ENCODE assay signal across 8 mouse cellular contexts in genomic region chr4:136463436-136463835, GRCm38 (mm10). TPM values are rescaled to one million over a fixed set of nuclear protein-coding genes. Genes with fewer than 3 reads are reported as not detected.
DNase-seq lines count a peak whose midpoint lies in the region; ATAC-seq and TF ChIP-seq lines count a peak whose summit lies in the region.

No protein-coding gene starts in this region.

- H3K27ac ChIP-seq in forebrain, embryonic 15.5 days (replicated peaks): no peak overlapping the region
- no peak overlapping the region for H3K27ac ChIP-seq in liver, embryonic 13.5 days

- DNase-seq in liver, embryonic 13.5 days: no peak
- DNase-seq in ovary, postnatal 36 days (ENCODE audit: low spot score): no peak
- no peak for DNase-seq in adrenal gland, adult (ENCODE audit: inconsistent age in 2 of 2, low spot score in 1 of 2)

- no peaks in the 10 kb centered on the region for H3K36me3 ChIP-seq in erythroblast, embryonic 14.5 days (ENCODE audit: control insufficient read depth)
- peaks cover 8% of the 10 kb centered on the region; the same call in 1 of the 2 replicates for H3K36me3 ChIP-seq in E14TG2a.4 (ENCODE audit: insufficient read depth, low read length)
- H3K36me3 ChIP-seq in forebrain, embryonic 15.5 days: no peaks in the 10 kb centered on the region
- no peaks in the 10 kb centered on the region for H3K36me3 ChIP-seq in liver, embryonic 13.5 days

- peaks cover 49% of the 10 kb centered on the region for H3K27me3 ChIP-seq in erythroblast, embryonic 14.5 days (ENCODE audit: control insufficient read depth)
- H3K27me3 ChIP-seq in E14TG2a.4 (ENCODE audit: insufficient read depth, low read length): no peaks in the 10 kb centered on the region
- H3K27me3 ChIP-seq in forebrain, embryonic 15.5 days: peaks cover 25% of the 10 kb centered on the region
- H3K27me3 ChIP-seq in liver, embryonic 13.5 days: peaks cover 67% of the 10 kb centered on the region

- H3K4me3 ChIP-seq in erythroblast, embryonic 14.5 days (replicated peaks): peak overlapping the region; percentile 72
- peak overlapping the region; percentile 87 for H3K4me3 ChIP-seq in E14TG2a.4 (replicated peaks; ENCODE audit: low read length)
- peak overlapping the region; percentile 59 for H3K4me3 ChIP-seq in forebrain, embryonic 15.5 days
- H3K4me3 ChIP-seq in liver, embryonic 13.5 days (replicated peaks): peak overlapping the region; percentile 65

- WGBS in forebrain, embryonic 15.5 days: 18% methylated on average over 9 of the region's 9 CpGs
- WGBS in liver, embryonic 13.5 days (ENCODE audit: insufficient replicate concordance): 41% methylated on average over 9 of the region's 9 CpGs

- no peak for ATAC-seq in erythroblast, adult 5-6 weeks (replicated peaks; ENCODE audit: low FRiP score, poor library complexity, severe bottlenecking)
- ATAC-seq in forebrain, embryonic 15.5 days (replicated peaks): no peak
- no peak for ATAC-seq in liver, embryonic 13.5 days (ENCODE audit: low read depth)
- ATAC-seq in monocyte, adult 5-6 weeks (replicated peaks; ENCODE audit: insufficient number of reproducible peaks, low FRiP score, low TSS enrichment, poor library complexity, severe bottlenecking): no peak

- no peak for TF ChIP-seq CTCF in E14TG2a.4 (conservative IDR thresholded peaks at IDR 0.05; ENCODE audit: low read length)

- no peaks in the 10 kb centered on the region for H3K9me3 ChIP-seq in erythroblast, embryonic 14.5 days (ENCODE audit: control insufficient read depth, low read length)
- no peaks in the 10 kb centered on the region for H3K9me3 ChIP-seq in E14TG2a.4 (ENCODE audit: low read length)
- no peaks in the 10 kb centered on the region for H3K9me3 ChIP-seq in forebrain, embryonic 15.5 days
- H3K9me3 ChIP-seq in liver, embryonic 13.5 days (replicated peaks): no peaks in the 10 kb centered on the region

- peaks cover 25% of the 10 kb centered on the region for H3K4me1 ChIP-seq in erythroblast, embryonic 14.5 days (ENCODE audit: control insufficient read depth)
- peaks cover 79% of the 10 kb centered on the region for H3K4me1 ChIP-seq in E14TG2a.4 (replicated peaks; ENCODE audit: low read depth, low read length)
- peaks cover 16% of the 10 kb centered on the region for H3K4me1 ChIP-seq in forebrain, embryonic 15.5 days
- peaks cover 23% of the 10 kb centered on the region for H3K4me1 ChIP-seq in liver, embryonic 13.5 days (replicated peaks)

- peak overlapping the region; percentile 90 for H3K4me2 ChIP-seq in forebrain, embryonic 15.5 days (replicated peaks)
- H3K4me2 ChIP-seq in liver, embryonic 13.5 days: peak overlapping the region; percentile 86

- H3K9ac ChIP-seq in forebrain, embryonic 15.5 days (replicated peaks): peak overlapping the region; percentile 57
- H3K9ac ChIP-seq in liver, embryonic 13.5 days: no peak overlapping the region

RNA-seq across cellular contexts. Expression of gene 6030445D17Rik, which starts 1.4 kb away (rescaled TPM):
- polyA plus RNA-seq in erythroblast, embryonic 14.5 days (2012): not detected in 2 replicates
- total RNA-seq in erythroblast, adult 5-6 weeks (2015; ENCODE audit: low replicate concordance): not detected in 2 replicates
- total RNA-seq in erythroblast, adult 5-6 weeks (2017; ENCODE audit: low replicate concordance): not detected in 2 replicates
- polyA plus RNA-seq in forebrain, embryonic 15.5 days (2015; fragmentation: Nextera tagmentation; extraction: Ambion mirVana): 0.10 and 0.57 TPM in 2 replicates
- 0.06 TPM in 1 of 2 replicates, not detected in the other for polyA plus RNA-seq in liver, embryonic 13.5 days (2015; fragmentation: Nextera tagmentation; extraction: Ambion mirVana)
- not detected in 3 replicates for total RNA-seq in monocyte, adult 5-6 weeks (2017)

RNA-seq across cellular contexts. Expression of gene Luzp1, which starts 6.1 kb away (rescaled TPM):
- 0.05 and 0.15 TPM in 2 replicates for polyA plus RNA-seq in erythroblast, embryonic 14.5 days (2012)
- total RNA-seq in erythroblast, adult 5-6 weeks (2015; ENCODE audit: low replicate concordance): 0.42 and 1.2 TPM in 2 replicates
- total RNA-seq in erythroblast, adult 5-6 weeks (2017; ENCODE audit: low replicate concordance): 1.0 and 10.7 TPM in 2 replicates
- polyA plus RNA-seq in forebrain, embryonic 15.5 days (2015; fragmentation: Nextera tagmentation; extraction: Ambion mirVana): 62.1 and 69.8 TPM in 2 replicates
- 17.3 and 19.3 TPM in 2 replicates for polyA plus RNA-seq in liver, embryonic 13.5 days (2015; fragmentation: Nextera tagmentation; extraction: Ambion mirVana)
- total RNA-seq in monocyte, adult 5-6 weeks (2017): 9.5 to 22.4 TPM (median 11.4 TPM) in 3 replicates

RNA-seq across cellular contexts. Expression of gene Htr1d, which starts 40.1 kb away (rescaled TPM):
- polyA plus RNA-seq in erythroblast, embryonic 14.5 days (2012): not detected in 2 replicates
- total RNA-seq in erythroblast, adult 5-6 weeks (2015; ENCODE audit: low replicate concordance): not detected in 2 replicates
- total RNA-seq in erythroblast, adult 5-6 weeks (2017; ENCODE audit: low replicate concordance): not detected in 2 replicates
- polyA plus RNA-seq in forebrain, embryonic 15.5 days (2015; fragmentation: Nextera tagmentation; extraction: Ambion mirVana): 0.70 and 0.74 TPM in 2 replicates
- 0.15 TPM in 1 of 2 replicates, not detected in the other for polyA plus RNA-seq in liver, embryonic 13.5 days (2015; fragmentation: Nextera tagmentation; extraction: Ambion mirVana)
- not detected in 3 replicates for total RNA-seq in monocyte, adult 5-6 weeks (2017)

Comparison
In these comparisons a context has a peak if more than half of its experiments do, and no peak if none do; other contexts are left out.
1. RNA of gene Luzp1, which starts 6.1 kb away (polyA plus RNA-seq): 62.1 to 69.8 TPM in forebrain, embryonic 15.5 days and 17.3 to 19.3 TPM in liver, embryonic 13.5 days; 0.05 to 0.15 TPM in erythroblast, embryonic 14.5 days; every median in the first group is over 10 times any median in the second.
2. Peak in every context shown above with its lines, with median percentiles within 50 percentile points of each other: H3K4me3 ChIP-seq.